Mouse (Mus musculus): ENCODE data around the gene Cdh13. TPM values are rescaled to one million over a fixed set of nuclear protein-coding genes. Genes with fewer than 3 reads are reported as not detected.
"Not testable (repeated sequence)": the region's sequence is repeated elsewhere in the genome, so short reads cannot be mapped to it uniquely, and the experiment has no call there.

Cdh13 gene
- polyA plus RNA-seq, 1 experiment = not detected

GRCm38 (mm10) chr8:119356631-119357030 lies 1073.1 kb downstream of the Cdh13 start:
- not testable (repeated sequence) for H3K27ac ChIP-seq (ENCODE audit: control insufficient read depth, insufficient read depth, low read depth, low read length, poor library complexity); H3K4me1 ChIP-seq (ENCODE audit: control insufficient read depth, insufficient read depth, low read length); H3K4me3 ChIP-seq (replicated peaks; ENCODE audit: control insufficient read depth, low read depth, low read length)
- TF ChIP-seq CTCF (IDR thresholded peaks at IDR 0.05; ENCODE audit: control insufficient read depth, insufficient read depth, low read length) = peak; percentile 52; the same call in 1 of the 2 replicates
- WGBS = 42% methylated on average over 5 of the region's 5 CpGs

GRCm38 (mm10) chr8:119358175-119358574 lies 1074.6 kb downstream of the Cdh13 start:
- H3K4me3 ChIP-seq (replicated peaks; ENCODE audit: control insufficient read depth, low read depth, low read length) = no peak overlapping the region
- H3K27ac ChIP-seq (ENCODE audit: control insufficient read depth, insufficient read depth, low read depth, low read length, poor library complexity) = no peak overlapping the region
- 79% methylated on average over 7 of the region's 7 CpGs for WGBS
- TF ChIP-seq POLR2A (IDR thresholded peaks at IDR 0.05; ENCODE audit: borderline replicate concordance, control insufficient read depth, low read depth, low read length) (no peak), CTCF (IDR thresholded peaks at IDR 0.05; ENCODE audit: control insufficient read depth, insufficient read depth, low read length) (no peak)
- no peaks in the 10 kb centered on the region; the same call in 1 of the 2 replicates for H3K4me1 ChIP-seq (ENCODE audit: control insufficient read depth, insufficient read depth, low read length)

GRCm38 (mm10) chr8:119358836-119359235 lies 1075.3 kb downstream of the Cdh13 start:
- TF ChIP-seq CTCF (IDR thresholded peaks at IDR 0.05; ENCODE audit: control insufficient read depth, insufficient read depth, low read length) = peak; percentile 89
- peak; percentile 23; the same call in 1 of the 2 replicates for TF ChIP-seq POLR2A (IDR thresholded peaks at IDR 0.05; ENCODE audit: borderline replicate concordance, control insufficient read depth, low read depth, low read length)
- Histone ChIP-seq H3K27ac (ENCODE audit: control insufficient read depth, insufficient read depth, low read depth, low read length, poor library complexity) (no peak overlapping the region), H3K4me1 (ENCODE audit: control insufficient read depth, insufficient read depth, low read length) (no peaks in the 10 kb centered on the region; the same call in 1 of the 2 replicates), H3K4me3 (replicated peaks; ENCODE audit: control insufficient read depth, low read depth, low read length) (no peak overlapping the region)
- 63% methylated on average over 14 of the region's 14 CpGs for WGBS

GRCm38 (mm10) chr8:119360686-119361295 lies 1077.3 kb downstream of the Cdh13 start:
- Histone ChIP-seq H3K4me1 (ENCODE audit: control insufficient read depth, insufficient read depth, low read length) (no peaks in the 10 kb centered on the region), H3K27ac (ENCODE audit: control insufficient read depth, insufficient read depth, low read depth, low read length, poor library complexity) (no peak overlapping the region), H3K4me3 (replicated peaks; ENCODE audit: control insufficient read depth, low read depth, low read length) (no peak overlapping the region)
- TF ChIP-seq CTCF (IDR thresholded peaks at IDR 0.05; ENCODE audit: control insufficient read depth, insufficient read depth, low read length) = no peak
- TF ChIP-seq POLR2A (IDR thresholded peaks at IDR 0.05; ENCODE audit: borderline replicate concordance, control insufficient read depth, low read depth, low read length) = no peak
- 64% methylated on average over 8 of the region's 8 CpGs for WGBS

All from bone marrow, adult 2 months (tissue).